Mouse (Mus musculus) adrenal gland (tissue): ENCODE measurements around the gene Timd2.
"Not testable (repeated sequence)": the region's sequence is repeated elsewhere in the genome, so short reads cannot be mapped to it uniquely, and the experiment has no call there.

Experiments
- intact Hi-C: fragments of 180-260 bp; cut with DNase I; formaldehyde crosslinking; loops from one replicate; pipeline ENCODE4 v1.15.1; 2025

Gene Timd2

GRCm38 (mm10) chr11:46665599-46666522 is 41.0 kb downstream of the Timd2 start:
- intact Hi-C loops: no loop called here

GRCm38 (mm10) chr11:46663215-46663614 is 43.6 kb downstream of the Timd2 start:
- intact Hi-C loops: no loop called here

- intact Hi-C loops: no loop called here
Observed at GRCm38 (mm10) chr11:46652476-46652875, 54.4 kb downstream of the Timd2 start.

GRCm38 (mm10) chr11:46649655-46650054 is 57.2 kb downstream of the Timd2 start:
- intact Hi-C loops: loop anchor here (2.0 kb wide), 1 partner anchor 21 kb away; the partner anchor contains the start of gene Dppa1

GRCm38 (mm10) chr11:46644824-46645223 is 62.0 kb downstream of the Timd2 start:
- intact Hi-C loops: no loop called here

GRCm38 (mm10) chr11:46636568-46636967 is 70.3 kb downstream of the Timd2 start:
- intact Hi-C loops: no loop called here

- intact Hi-C loops: not testable (repeated sequence)
Observed at GRCm38 (mm10) chr11:46635516-46635915, 71.3 kb downstream of the Timd2 start.

GRCm38 (mm10) chr11:46631635-46632034 is 75.2 kb downstream of the Timd2 start:
- intact Hi-C loops: loop anchor here (5.0 kb wide), 1 partner anchor 109 kb away; the partner anchor contains the start of gene Gm12169

- intact Hi-C loops: loop anchor here (2.0 kb wide), 1 partner anchor 19 kb away; no protein-coding TSS in a partner anchor
Observed at GRCm38 (mm10) chr11:46629211-46629795, 77.6 kb downstream of the Timd2 start, which contains the start of gene Dppa1. Gene Dppa1 (minus strand): TSS chr11:46629261.

- intact Hi-C loops: no loop called here
Observed at GRCm38 (mm10) chr11:46620414-46621168, 86.3 kb downstream of the Timd2 start.

GRCm38 (mm10) chr11:46619929-46620328 is 86.9 kb downstream of the Timd2 start:
- intact Hi-C loops: no loop called here
